Mouse (Mus musculus) embryonic fibroblast, embryonic 13.5 days (primary cell): Measurements from ENCODE around the gene Cdh6. TPM values are rescaled to one million over a fixed set of nuclear protein-coding genes. Genes with fewer than 3 reads are reported as not detected.

ENCODE experiments used
- H3K27ac ChIP-seq: 2 replicates; pipeline ENCODE4 v1.5.1; 2012; ENCODE audit warnings: low read length, control low read depth, inconsistent platforms; ENCODE audit not compliant: insufficient read depth
- H3K4me1 ChIP-seq: 2 replicates; pipeline ENCODE4 v1.6.1; 2011; ENCODE audit warnings: low read length; ENCODE audit not compliant: control insufficient read depth, insufficient read depth
- H3K4me3 ChIP-seq: 2 replicates; pipeline ENCODE4 v1.5.1; 2011; ENCODE audit warnings: mild to moderate bottlenecking, control low read depth, low read length; ENCODE audit not compliant: insufficient read depth
- CTCF ChIP-seq: IDR thresholded peaks from 2 replicates; pipeline ENCODE4 v1.5.1; 2011; ENCODE audit warnings: mild to moderate bottlenecking, control low read depth, low read length, moderate library complexity, borderline replicate concordance; ENCODE audit not compliant: insufficient read depth
- POLR2A ChIP-seq: IDR thresholded peaks from 2 replicates; pipeline ENCODE4 v1.6.1; 2011; ENCODE audit warnings: low read depth, mild to moderate bottlenecking, control low read depth, low read length, moderate library complexity
- polyA plus RNA-seq: library from polyadenylated mRNA; stranded (reverse); fragments of >200 nt; gene quantifications from 2 replicates; pipeline ENCODE4 v1.2.4, GENCODE M21; 2011; ENCODE audit warnings: low read depth; ENCODE audit not compliant: missing spikeins, insufficient read length

The Cdh6 gene
- polyA plus RNA-seq, 1 experiment = 3.7 TPM

DNA sequence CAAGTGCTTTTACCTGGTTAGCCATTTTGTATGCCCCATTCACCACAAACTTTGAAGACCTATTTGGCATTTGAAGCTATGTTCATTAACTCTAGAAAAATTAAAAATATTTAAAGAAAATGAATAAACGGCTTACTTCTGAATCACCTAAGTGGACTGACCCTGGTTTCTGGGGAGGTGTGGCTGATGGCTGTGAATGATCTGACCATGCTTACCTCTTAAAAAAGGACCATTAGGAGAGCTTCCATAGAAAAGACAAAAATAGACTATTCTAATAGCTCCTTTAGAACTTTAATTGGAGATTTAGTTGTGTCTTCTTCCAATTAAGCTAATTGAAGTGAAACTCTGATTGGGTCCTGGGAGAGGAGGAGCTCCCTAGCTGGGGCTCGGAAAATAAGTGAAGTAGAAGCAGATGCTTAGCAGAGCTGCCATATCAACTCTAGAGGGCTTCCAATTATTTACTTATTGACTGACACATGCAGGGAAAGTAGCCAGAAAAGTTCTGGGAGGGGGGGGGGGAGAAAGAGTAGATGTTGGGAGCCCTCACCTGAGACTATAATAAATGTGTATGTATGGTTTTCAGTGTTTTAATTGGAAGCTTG is 156.6 kb downstream of the Cdh6 start:
- H3K27ac ChIP-seq = no peak overlapping the region

DNA sequence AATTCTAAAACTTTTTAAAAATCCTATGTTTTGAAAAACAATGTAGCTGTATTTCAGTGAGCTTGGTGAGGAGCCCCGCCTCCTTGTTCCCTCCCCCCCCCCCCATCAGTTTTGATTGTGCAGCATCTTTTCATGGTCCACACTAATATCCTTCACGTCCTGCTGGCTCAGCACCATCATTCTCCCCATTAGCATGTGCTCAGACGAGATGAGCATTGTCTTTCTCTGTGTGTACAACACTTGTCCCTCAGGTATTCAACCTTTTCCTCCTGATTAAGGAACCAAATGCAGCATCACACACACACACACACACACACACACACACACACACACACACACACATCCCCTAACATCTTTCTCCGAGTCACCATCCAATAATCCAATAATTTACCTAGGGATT is 164.7 kb downstream of the Cdh6 start:
- no peaks in the 10 kb centered on the region for H3K4me1 ChIP-seq
- H3K4me3 ChIP-seq = no peak overlapping the region
- TF ChIP-seq POLR2A (no peak), CTCF (no peak)
- H3K27ac ChIP-seq = no peak overlapping the region

More for the DNA sequence above, 156.6 kb downstream of the Cdh6 start:
- H3K4me3 ChIP-seq = no peak overlapping the region
- no peak for TF ChIP-seq POLR2A
- TF ChIP-seq CTCF = no peak
- no peaks in the 10 kb centered on the region for H3K4me1 ChIP-seq

GRCm38 (mm10) chr15:13005934-13006333 is 167.5 kb downstream of the Cdh6 start:
- H3K27ac ChIP-seq = no peak overlapping the region
- TF ChIP-seq CTCF (no peak), POLR2A (no peak)
- H3K4me1 ChIP-seq = no peaks in the 10 kb centered on the region
- H3K4me3 ChIP-seq = no peak overlapping the region

GRCm38 (mm10) chr15:13001549-13001948 is 171.9 kb downstream of the Cdh6 start:
- no peak overlapping the region for H3K4me3 ChIP-seq
- H3K27ac ChIP-seq = no peak overlapping the region
- TF ChIP-seq POLR2A (no peak), CTCF (no peak)
- no peaks in the 10 kb centered on the region for H3K4me1 ChIP-seq

DNA sequence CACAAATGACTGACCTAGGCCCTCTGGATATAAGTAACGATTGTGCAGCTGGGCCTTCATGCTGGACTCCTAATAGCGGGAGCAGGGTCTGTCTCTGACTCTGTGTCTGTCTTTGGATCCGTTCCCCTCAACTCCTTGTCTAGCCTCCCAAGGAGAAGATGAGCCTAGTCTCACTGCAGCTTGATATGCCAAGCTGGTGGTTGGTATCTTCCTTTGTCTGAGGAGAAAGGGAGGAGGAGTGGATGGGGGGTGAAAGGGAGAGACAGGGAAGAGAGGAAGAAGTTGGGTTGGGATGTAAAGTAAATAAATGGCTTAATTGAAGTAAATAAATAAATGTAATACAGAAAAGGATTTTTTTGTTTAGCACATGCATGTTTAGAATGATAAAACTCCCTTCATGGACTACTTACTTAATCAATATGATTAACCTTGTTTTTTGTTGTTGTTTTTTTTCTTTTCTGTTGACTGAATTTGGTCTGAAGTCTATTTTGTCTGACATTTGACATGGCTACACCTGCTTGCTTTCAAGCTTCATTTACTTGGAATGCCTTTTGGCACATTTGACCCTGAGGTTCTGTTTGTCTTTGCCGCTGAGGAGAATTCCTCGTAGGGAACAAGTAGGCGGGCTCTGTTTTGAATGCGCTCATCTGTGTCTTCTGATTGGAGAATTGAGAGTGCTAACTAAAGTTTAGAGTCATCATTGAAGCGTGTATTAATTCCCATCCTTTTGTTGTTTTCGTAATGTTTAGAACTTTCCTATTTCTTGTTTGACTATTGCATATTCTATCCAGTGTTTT is 178.7 kb downstream of the Cdh6 start:
- Histone ChIP-seq H3K4me3 (no peak overlapping the region), H3K4me1 (no peaks in the 10 kb centered on the region), H3K27ac (no peak overlapping the region)
- TF ChIP-seq POLR2A (no peak), CTCF (no peak)
